Mouse (Mus musculus) brain, embryonic 14.5 days (tissue): ENCODE data around the gene Tex19.2. TPM values are rescaled to one million over a fixed set of nuclear protein-coding genes. Genes with fewer than 3 reads are reported as not detected.
A peak's percentile ranks its signal among the peaks of the same experiment; 100 is the strongest.

ENCODE experiments used
- DNase-seq: peaks from one replicate; pipeline ENCODE4 v3.0.0-alpha.2; 2011; ENCODE audit warnings: low read depth
- CTCF ChIP-seq: fragments of 200-500 bp; IDR thresholded peaks from 2 replicates; pipeline ENCODE4 v1.5.1; 2012; ENCODE audit warnings: inconsistent platforms, mild to moderate bottlenecking, moderate library complexity, borderline replicate concordance; ENCODE audit not compliant: insufficient read depth, insufficient read length; ENCODE audit errors: extremely low read depth
- POLR2A ChIP-seq: fragments of 200-500 bp; IDR thresholded peaks from 2 replicates; pipeline ENCODE4 v1.6.1; 2012; ENCODE audit warnings: mild to moderate bottlenecking, inconsistent platforms, borderline replicate concordance; ENCODE audit not compliant: poor library complexity, insufficient read depth, insufficient read length, severe bottlenecking; ENCODE audit errors: extremely low read depth
- polyA plus RNA-seq: library from polyadenylated mRNA; depleted of rRNA; stranded (reverse); fragments of >200 nt; gene quantifications from 2 replicates; pipeline ENCODE4 v1.2.3, GENCODE M21; 2012

Tex19.2 gene
- polyA plus RNA-seq, 1 experiment: not detected

- TF ChIP-seq POLR2A: no peak
- TF ChIP-seq CTCF: no peak
- no peak for DNase-seq
These were observed 9.0 kb upstream of the Tex19.2 start for GRCm38 (mm10) chr11:121127441-121127840.

GRCm38 (mm10) chr11:121126395-121126794 lies 7.9 kb upstream of the Tex19.2 start:
- no peak for DNase-seq
- TF ChIP-seq POLR2A (no peak), CTCF (no peak)

GRCm38 (mm10) chr11:121125522-121126172 lies 7.2 kb upstream of the Tex19.2 start:
- no peak for TF ChIP-seq CTCF
- TF ChIP-seq POLR2A: no peak
- DNase-seq: no peak

- no peak for TF ChIP-seq CTCF
- TF ChIP-seq POLR2A: no peak
- no peak for DNase-seq
These were observed 5.0 kb upstream of the Tex19.2 start for GRCm38 (mm10) chr11:121123438-121123837.

- DNase-seq: no peak
- TF ChIP-seq CTCF (no peak), POLR2A (no peak)
These were observed 3.7 kb upstream of the Tex19.2 start for GRCm38 (mm10) chr11:121122024-121122670.

- no peak for DNase-seq
- TF ChIP-seq POLR2A: no peak
- TF ChIP-seq CTCF: no peak
These were observed 2.7 kb upstream of the Tex19.2 start for GRCm38 (mm10) chr11:121121151-121121550.

GRCm38 (mm10) chr11:121118106-121118505 lies 371 bp downstream of the Tex19.2 start:
- DNase-seq: no peak

GRCm38 (mm10) chr11:121112091-121112775 lies 6.2 kb downstream of the Tex19.2 start:
- DNase-seq: peak; percentile 33
- TF ChIP-seq POLR2A: no peak
- no peak for TF ChIP-seq CTCF

More at GRCm38 (mm10) chr11:121118106-121118505, 371 bp downstream of the Tex19.2 start:
- no peak for TF ChIP-seq POLR2A
- TF ChIP-seq CTCF: no peak

GRCm38 (mm10) chr11:121111601-121112000 lies 6.9 kb downstream of the Tex19.2 start:
- no peak for TF ChIP-seq CTCF
- TF ChIP-seq POLR2A: no peak
- peak; percentile 19 for DNase-seq

GRCm38 (mm10) chr11:121111051-121111450 lies 7.4 kb downstream of the Tex19.2 start:
- DNase-seq: peak; percentile 20
- TF ChIP-seq CTCF (no peak), POLR2A (no peak)

GRCm38 (mm10) chr11:121109986-121110385 lies 8.5 kb downstream of the Tex19.2 start:
- TF ChIP-seq CTCF: no peak
- no peak for TF ChIP-seq POLR2A
- peak; percentile 96 for DNase-seq
